Mouse (Mus musculus): ENCODE measurements around the gene Gm3371.
"Not testable (repeated sequence)": the region's sequence is repeated elsewhere in the genome, so short reads cannot be mapped to it uniquely, and the experiment has no call there.

The Gm3371 gene

GRCm38 (mm10) chr14:44410588-44410987 is at the start of gene Gm3371:
Gm3371 (minus strand) TSS chr14:44410688.
- DNase-seq (ENCODE audit: low spot score in 2 of 2), result not testable (repeated sequence)

DNA sequence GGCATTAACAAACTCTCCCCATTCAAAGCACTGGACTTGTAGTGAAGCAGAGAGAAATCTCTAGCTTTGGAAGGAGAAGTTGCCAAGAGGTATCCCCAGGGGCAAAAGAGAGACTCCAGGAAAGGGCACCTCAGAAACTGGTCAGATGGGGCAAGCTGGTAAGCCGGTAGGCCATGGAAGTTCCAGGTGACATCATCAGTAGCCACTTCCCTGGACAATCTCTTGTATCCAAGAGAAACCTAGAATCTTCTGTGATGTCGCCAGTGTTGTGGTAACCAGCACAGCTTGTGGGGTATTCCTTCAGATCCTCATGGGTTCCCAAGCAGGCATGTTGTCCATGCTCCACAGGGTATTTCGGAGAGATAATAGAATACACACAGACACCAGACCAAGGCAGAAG is 22.8 kb upstream of the Gm3371 start, which contains the start of gene Gm8232:
Gene Gm8232 (plus strand): TSS at position 301 of the 400 bp plus-strand sequence.
- not testable (repeated sequence) for DNase-seq (ENCODE audit: low spot score in 2 of 2)

GRCm38 (mm10) chr14:44384233-44384632 is 26.3 kb downstream of the Gm3371 start:
- not testable (repeated sequence) for DNase-seq (ENCODE audit: low spot score in 2 of 2)

DNA sequence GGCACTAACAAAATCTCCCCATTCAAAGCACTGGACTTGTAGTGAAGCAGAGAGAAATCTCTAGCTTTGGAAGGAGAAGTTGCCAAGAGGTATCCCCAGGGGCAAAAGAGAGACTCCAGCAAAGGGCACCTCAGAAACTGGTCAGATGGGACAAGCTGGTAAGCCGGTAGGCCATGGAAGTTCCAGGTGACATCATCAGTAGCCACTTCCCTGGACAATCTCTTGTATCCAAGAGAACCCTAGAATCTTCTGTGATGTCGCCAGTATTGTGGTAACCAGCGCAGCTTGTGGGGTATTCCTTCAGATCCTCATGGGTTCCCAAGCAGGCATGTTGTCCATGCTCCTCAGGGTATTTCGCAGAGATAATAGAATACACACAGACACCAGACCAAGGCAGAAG is 45.4 kb downstream of the Gm3371 start, which contains the start of gene Gm8229:
Gene Gm8229 (plus strand): TSS at position 301 of the 400 bp plus-strand sequence.
- DNase-seq (ENCODE audit: low spot score in 2 of 2), result not testable (repeated sequence)

DNA sequence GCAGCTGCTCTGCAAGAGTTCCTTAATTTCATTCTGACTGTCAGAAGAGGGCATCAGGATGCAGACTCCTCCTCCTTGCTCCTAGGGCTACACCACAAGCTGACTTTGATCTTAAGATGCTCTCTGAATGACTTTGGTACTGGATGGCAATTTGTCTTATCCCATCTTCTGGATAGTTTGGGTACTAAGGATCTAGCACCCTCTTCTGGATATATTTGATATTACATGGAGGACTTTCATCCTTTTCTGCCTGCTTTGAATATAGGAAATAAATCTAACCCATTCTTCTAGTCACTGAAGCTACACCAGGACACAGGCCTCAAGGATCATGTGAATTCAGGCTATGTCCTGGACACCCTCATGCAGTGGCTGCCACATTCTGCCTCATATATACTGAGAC is 48.2 kb downstream of the Gm3371 start:
- DNase-seq (ENCODE audit: low spot score in 2 of 2), result not testable (repeated sequence)

GRCm38 (mm10) chr14:44361416-44361815 is 49.1 kb downstream of the Gm3371 start:
- not testable (repeated sequence) for DNase-seq (ENCODE audit: low spot score in 2 of 2)

All from right cerebral cortex, postnatal 10 days (tissue).